Comparison of ENCODE assay signal across 8 mouse cellular contexts in genomic region chr5:140663621-140664180, GRCm38 (mm10). TPM values are rescaled to one million over a fixed set of nuclear protein-coding genes. Genes with fewer than 3 reads are reported as not detected.
DNase-seq lines count a peak whose midpoint lies in the region; ATAC-seq and TF ChIP-seq lines count a peak whose summit lies in the region.

No protein-coding gene starts in this region.

- 0 out of 2 replicates have a peak, but pooled peaks have one; percentile 28 for ATAC-seq in intestine, embryonic 14.5 days (replicated peaks; ENCODE audit: low FRiP score, low TSS enrichment, low read depth)
- ATAC-seq in limb, embryonic 15.5 days (ENCODE audit: insufficient number of reproducible peaks, low FRiP score, low TSS enrichment, low read depth), result no peak; the same call in 1 of the 2 replicates
- ATAC-seq in neural tube, embryonic 15.5 days (ENCODE audit: low FRiP score), result no peak

- H3K9ac ChIP-seq in intestine, embryonic 14.5 days (ENCODE audit: low read length), result no peak overlapping the region
- H3K9ac ChIP-seq in limb, embryonic 15.5 days, result no peak overlapping the region
- H3K9ac ChIP-seq in neural tube, embryonic 15.5 days (replicated peaks), result no peak overlapping the region

- peaks cover 3% of the 10 kb centered on the region for H3K9me3 ChIP-seq in intestine, embryonic 14.5 days (ENCODE audit: control insufficient read depth, low read length)
- H3K9me3 ChIP-seq in limb, embryonic 15.5 days, result no peaks in the 10 kb centered on the region
- H3K9me3 ChIP-seq in neural tube, embryonic 15.5 days (replicated peaks), result no peaks in the 10 kb centered on the region

- TF ChIP-seq POLR2A in testis, adult 2 months (IDR thresholded peaks at IDR 0.05; ENCODE audit: control insufficient read depth, low read depth, low read length), result no peak; the same call in 1 of the 2 replicates

- TF ChIP-seq CTCF in testis, adult 2 months (IDR thresholded peaks at IDR 0.05; ENCODE audit: control insufficient read depth, insufficient read depth, insufficient replicate concordance, low read depth, low read length), result peak; percentile 48; the same call in 1 of the 2 replicates

- no peak overlapping the region for H3K4me2 ChIP-seq in intestine, embryonic 14.5 days (ENCODE audit: low read length)
- H3K4me2 ChIP-seq in limb, embryonic 15.5 days, result 0 out of 2 replicates have a peak overlapping the region, but pooled peaks have one; percentile 2
- no peak overlapping the region for H3K4me2 ChIP-seq in neural tube, embryonic 15.5 days

- WGBS in intestine, embryonic 14.5 days, result 50% methylated on average over 7 of the region's 7 CpGs
- 28% methylated on average over 7 of the region's 7 CpGs for WGBS in limb, embryonic 15.5 days
- WGBS in neural tube, embryonic 15.5 days, result 55% methylated on average over 7 of the region's 7 CpGs

- H3K4me1 ChIP-seq in testis, adult 2 months (ENCODE audit: control insufficient read depth, insufficient read depth, low read length), result no peaks in the 10 kb centered on the region; the same call in 1 of the 2 replicates
- peaks cover 27% of the 10 kb centered on the region for H3K4me1 ChIP-seq in intestine, embryonic 14.5 days (replicated peaks; ENCODE audit: control insufficient read depth, insufficient read depth, low read length)
- H3K4me1 ChIP-seq in limb, embryonic 15.5 days, result peaks cover 42% of the 10 kb centered on the region
- peaks cover 42% of the 10 kb centered on the region for H3K4me1 ChIP-seq in neural tube, embryonic 15.5 days

- no peak overlapping the region for H3K4me3 ChIP-seq in testis, adult 2 months (ENCODE audit: control insufficient read depth, low read depth, low read length)
- H3K4me3 ChIP-seq in intestine, embryonic 14.5 days (ENCODE audit: low read depth, low read length), result no peak overlapping the region
- no peak overlapping the region for H3K4me3 ChIP-seq in limb, embryonic 15.5 days
- no peak overlapping the region for H3K4me3 ChIP-seq in neural tube, embryonic 15.5 days (replicated peaks)

- H3K27ac ChIP-seq in testis, adult 2 months (ENCODE audit: control insufficient read depth, insufficient read depth, low read depth, low read length), result no peak overlapping the region
- H3K27ac ChIP-seq in intestine, embryonic 14.5 days (ENCODE audit: low read depth), result no peak overlapping the region
- no peak overlapping the region for H3K27ac ChIP-seq in limb, embryonic 15.5 days
- peak overlapping the region; percentile 42; the same call in 1 of the 2 replicates for H3K27ac ChIP-seq in neural tube, embryonic 15.5 days (replicated peaks)

- no peak for DNase-seq in testis, postnatal 14 days (ENCODE audit: low spot score)
- peak; percentile 46 for DNase-seq in cerebellum, adult 8-10 months
- DNase-seq in forelimb bud, embryonic 11.5 days (ENCODE audit: low read depth, low spot score), result peak; percentile 49
- DNase-seq in intestine, embryonic 14.5 days (ENCODE audit: low spot score), result peak; percentile 81
- peak; percentile 69 to 70 for DNase-seq in thymus, postnatal 36 days

- H3K36me3 ChIP-seq in testis, adult 2 months (ENCODE audit: control insufficient read depth, insufficient read depth, low read length), result no peaks in the 10 kb centered on the region
- H3K36me3 ChIP-seq in intestine, embryonic 14.5 days (ENCODE audit: control insufficient read depth, insufficient read depth, low read length), result peaks cover 12% of the 10 kb centered on the region
- peaks cover 32% of the 10 kb centered on the region for H3K36me3 ChIP-seq in limb, embryonic 15.5 days
- peaks cover 18% of the 10 kb centered on the region for H3K36me3 ChIP-seq in neural tube, embryonic 15.5 days

- no peaks in the 10 kb centered on the region for H3K27me3 ChIP-seq in testis, adult 2 months (ENCODE audit: control insufficient read depth, insufficient read depth, low read length)
- H3K27me3 ChIP-seq in intestine, embryonic 14.5 days (replicated peaks; ENCODE audit: control insufficient read depth, insufficient read depth, low read length), result no peaks in the 10 kb centered on the region
- H3K27me3 ChIP-seq in limb, embryonic 15.5 days, result no peaks in the 10 kb centered on the region
- H3K27me3 ChIP-seq in neural tube, embryonic 15.5 days (replicated peaks), result no peaks in the 10 kb centered on the region

RNA-seq across cellular contexts. Expression of gene Ttyh3, which starts 14.9 kb away (rescaled TPM):
- polyA plus RNA-seq in testis, adult 2 months (2012; rRNA removed), result 16.2 and 18.3 TPM in 2 replicates
- polyA plus RNA-seq in intestine, embryonic 14.5 days (2014; fragmentation: Nextera tagmentation; extraction: Ambion mirVana), result 39.5 and 44.8 TPM in 2 replicates
- polyA plus RNA-seq in limb, embryonic 15.5 days (2015; fragmentation: Nextera tagmentation; extraction: Ambion mirVana), result 29.9 and 34.1 TPM in 2 replicates
- polyA plus RNA-seq in neural tube, embryonic 15.5 days (2015; fragmentation: Nextera tagmentation; extraction: Ambion mirVana), result 58.8 and 63.9 TPM in 2 replicates

RNA-seq across cellular contexts. Expression of gene Iqce, which starts 38.5 kb away (rescaled TPM):
- 126 and 134 TPM in 2 replicates for polyA plus RNA-seq in testis, adult 2 months (2012; rRNA removed)
- 23.6 and 24.1 TPM in 2 replicates for polyA plus RNA-seq in intestine, embryonic 14.5 days (2014; fragmentation: Nextera tagmentation; extraction: Ambion mirVana)
- polyA plus RNA-seq in limb, embryonic 15.5 days (2015; fragmentation: Nextera tagmentation; extraction: Ambion mirVana), result 22.3 and 23.7 TPM in 2 replicates
- polyA plus RNA-seq in neural tube, embryonic 15.5 days (2015; fragmentation: Nextera tagmentation; extraction: Ambion mirVana), result 25.5 and 26.2 TPM in 2 replicates

RNA-seq across cellular contexts. Expression of gene Brat1, which starts 41.1 kb away (rescaled TPM):
- polyA plus RNA-seq in testis, adult 2 months (2012; rRNA removed), result 22.5 and 23.3 TPM in 2 replicates
- 15.9 and 16.5 TPM in 2 replicates for polyA plus RNA-seq in intestine, embryonic 14.5 days (2014; fragmentation: Nextera tagmentation; extraction: Ambion mirVana)
- 24.4 and 25.7 TPM in 2 replicates for polyA plus RNA-seq in limb, embryonic 15.5 days (2015; fragmentation: Nextera tagmentation; extraction: Ambion mirVana)
- 25.9 and 26.9 TPM in 2 replicates for polyA plus RNA-seq in neural tube, embryonic 15.5 days (2015; fragmentation: Nextera tagmentation; extraction: Ambion mirVana)

RNA-seq across cellular contexts. Expression of gene Lfng, which starts 56.6 kb away (rescaled TPM):
- polyA plus RNA-seq in testis, adult 2 months (2012; rRNA removed), result 1.4 TPM in 2 replicates
- 12.6 and 15.4 TPM in 2 replicates for polyA plus RNA-seq in intestine, embryonic 14.5 days (2014; fragmentation: Nextera tagmentation; extraction: Ambion mirVana)
- polyA plus RNA-seq in limb, embryonic 15.5 days (2015; fragmentation: Nextera tagmentation; extraction: Ambion mirVana), result 16.9 and 19.7 TPM in 2 replicates
- polyA plus RNA-seq in neural tube, embryonic 15.5 days (2015; fragmentation: Nextera tagmentation; extraction: Ambion mirVana), result 16.7 and 19.4 TPM in 2 replicates
